Mouse (Mus musculus): ENCODE results near the gene Tenm2.

Tenm2 gene

DNA sequence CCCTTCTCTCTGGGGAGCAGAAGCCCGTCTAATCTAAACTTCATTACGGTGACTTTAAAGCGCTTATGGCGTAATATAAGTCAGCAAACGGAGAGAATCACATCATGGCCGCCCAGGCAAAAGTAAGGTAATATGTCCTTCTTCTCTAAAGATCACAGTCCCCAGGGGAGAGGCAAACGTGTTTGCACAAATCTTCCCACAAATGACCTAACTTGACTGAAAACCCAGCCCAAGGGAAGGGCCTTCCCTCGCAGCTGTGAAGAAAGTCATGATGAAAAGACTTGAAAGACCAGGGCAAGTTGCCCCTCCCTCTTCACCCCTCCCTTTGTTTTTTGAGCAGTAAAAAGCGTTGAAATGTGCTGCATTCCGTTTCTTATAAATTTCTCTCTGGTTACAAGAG is 971.9 kb downstream of the Tenm2 start:
- DNase-seq = no peak

DNA sequence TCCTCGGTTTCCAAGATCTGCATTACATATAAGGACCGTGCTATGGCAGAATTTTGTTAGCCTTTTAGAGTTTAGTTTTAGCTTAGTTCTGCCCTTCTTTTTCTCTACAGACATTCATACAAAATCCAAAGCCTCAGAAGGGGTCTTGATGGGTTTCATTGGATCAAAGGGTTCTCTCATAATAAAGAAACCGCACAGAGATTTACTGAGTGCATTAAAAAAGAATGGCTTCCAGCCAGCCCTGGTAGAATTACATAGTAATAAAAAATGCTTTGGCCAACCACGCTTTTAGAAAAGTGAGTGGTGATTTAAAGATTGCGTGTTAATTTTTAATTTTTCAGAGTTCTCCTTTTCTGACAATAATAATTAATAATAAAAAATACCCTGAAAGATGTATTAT is 978.6 kb downstream of the Tenm2 start:
- DNase-seq = no peak

DNA sequence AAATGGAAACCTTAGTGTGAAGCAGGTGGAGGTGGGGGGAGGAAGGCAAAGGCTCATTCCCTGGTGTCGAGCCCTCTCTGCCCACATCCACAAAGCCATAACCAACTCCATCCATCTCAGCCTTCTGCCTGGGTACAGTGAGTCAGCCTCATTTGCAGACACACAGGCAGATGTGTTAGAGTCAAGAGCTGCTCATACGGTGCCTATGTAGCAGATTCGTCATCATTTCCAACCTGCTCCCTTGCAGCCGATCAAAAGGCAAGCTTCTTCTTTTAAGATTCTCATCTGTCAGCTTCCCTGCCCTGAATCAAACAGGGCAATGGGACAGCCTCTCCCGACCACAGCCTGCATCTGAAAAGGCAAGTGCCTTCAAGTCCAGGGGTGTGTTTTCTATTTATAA is 979.0 kb downstream of the Tenm2 start:
- no peak for DNase-seq

DNA sequence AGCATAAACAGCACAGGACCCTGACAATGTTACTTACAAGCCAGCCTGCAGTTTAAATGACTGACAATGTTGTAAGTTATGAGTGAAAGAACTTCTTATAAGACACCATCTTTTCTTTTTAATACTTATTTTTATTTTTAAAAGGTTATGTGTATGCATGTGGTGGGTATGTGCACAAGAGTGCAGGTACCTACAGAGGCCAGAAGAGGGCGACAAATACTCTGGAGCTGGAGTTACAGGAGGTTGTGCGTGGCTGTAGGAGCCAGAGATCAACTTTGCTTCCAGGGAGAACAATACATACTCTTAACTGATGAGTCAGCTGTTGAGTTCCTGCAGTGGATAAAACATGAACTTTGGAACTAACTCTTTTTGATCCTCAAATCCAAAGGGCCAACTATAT is 981.7 kb downstream of the Tenm2 start:
- no peak for DNase-seq

DNA sequence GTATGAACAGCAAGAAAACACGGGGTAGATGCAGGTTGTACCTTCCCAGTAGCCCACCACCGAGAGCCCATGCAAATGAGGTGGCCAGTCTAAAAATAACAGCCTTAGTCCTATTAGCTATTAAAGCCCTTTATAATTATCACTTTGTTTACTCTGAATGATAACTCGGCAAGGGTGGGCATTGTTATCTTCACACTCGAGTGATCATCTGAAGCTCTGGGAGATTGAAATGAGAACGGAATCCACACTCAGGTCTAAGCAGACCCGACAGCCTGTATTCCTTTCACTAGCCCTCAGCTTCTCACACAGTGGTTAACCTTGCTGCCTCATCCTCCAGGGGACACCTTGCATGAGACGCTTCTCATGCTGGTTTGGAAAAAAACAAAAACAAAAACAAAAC is 985.7 kb downstream of the Tenm2 start:
- DNase-seq = no peak

DNA sequence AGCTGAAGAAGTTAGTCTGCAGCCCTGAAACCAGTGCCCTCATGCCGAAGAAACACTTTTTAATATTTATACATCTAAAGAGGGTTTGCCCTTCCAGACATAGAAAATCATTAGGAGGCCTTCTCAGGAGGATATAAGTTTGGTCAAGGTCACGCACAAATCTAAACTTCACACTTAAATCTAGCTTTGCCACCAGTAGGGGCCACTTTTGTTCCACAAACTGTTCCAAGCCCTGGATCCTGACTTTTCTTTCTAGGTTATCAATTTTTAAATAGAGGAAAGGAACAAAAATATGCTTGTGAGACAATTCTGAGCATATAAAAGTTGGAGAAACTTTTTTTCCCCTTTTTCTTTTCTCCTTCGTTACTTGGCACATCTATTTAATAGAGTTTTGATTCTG is 989.6 kb downstream of the Tenm2 start:
- no peak for DNase-seq

DNA sequence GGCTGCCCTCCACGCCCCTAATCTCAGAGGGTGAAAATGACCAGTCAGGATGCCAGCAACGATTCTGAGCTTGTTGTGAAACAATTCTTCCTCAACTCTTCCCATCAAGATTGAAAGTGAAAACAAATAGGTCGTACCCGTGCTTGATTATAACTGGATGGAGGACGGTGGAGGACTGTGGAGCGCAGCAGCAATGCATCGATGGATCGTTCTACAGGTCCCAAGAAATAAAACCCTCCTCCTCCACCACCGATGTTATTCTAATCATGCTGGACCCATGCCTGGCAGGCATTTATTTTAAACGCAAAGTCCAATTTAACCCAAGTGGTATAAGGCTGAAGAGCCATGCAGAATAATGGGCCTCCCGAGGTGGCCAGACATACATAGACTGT is 991.3 kb downstream of the Tenm2 start:
- no peak for DNase-seq

DNA sequence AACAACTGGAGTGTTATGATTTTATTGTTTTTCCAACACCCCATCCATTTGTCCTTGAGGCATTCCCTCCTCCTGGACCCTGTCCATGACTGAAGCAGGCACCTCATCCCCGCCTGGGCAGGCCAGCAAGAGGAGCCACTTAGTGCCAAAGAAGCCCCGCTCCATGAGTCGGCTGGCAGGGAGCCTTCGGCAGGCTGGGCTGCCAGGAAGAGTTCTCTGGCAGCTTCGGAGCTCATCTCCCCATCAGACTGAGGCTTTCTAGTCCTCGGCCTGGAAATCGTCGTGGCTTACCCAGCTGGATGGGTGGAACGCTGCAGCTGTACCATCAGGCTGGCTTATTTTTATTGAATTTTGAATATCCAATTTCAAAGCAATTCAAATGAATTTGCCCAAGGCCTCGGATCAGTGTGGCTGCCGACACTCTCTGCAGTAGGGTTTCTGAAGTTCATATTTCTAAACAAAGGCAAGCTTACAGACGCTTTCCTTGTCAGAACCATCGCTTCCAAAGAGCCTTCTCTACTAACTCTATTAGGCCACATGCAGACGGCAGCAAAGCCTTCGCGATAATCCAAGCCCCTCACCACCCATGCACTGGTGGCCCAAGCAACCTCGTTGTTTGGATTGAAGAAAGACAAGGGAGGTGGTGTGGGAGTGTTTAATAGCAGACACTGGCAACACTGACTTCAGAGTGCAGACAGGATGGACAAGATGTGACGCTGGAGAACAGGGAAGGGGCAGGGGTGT is 991.8 kb downstream of the Tenm2 start:
- DNase-seq = peak; percentile 41 to 44

DNA sequence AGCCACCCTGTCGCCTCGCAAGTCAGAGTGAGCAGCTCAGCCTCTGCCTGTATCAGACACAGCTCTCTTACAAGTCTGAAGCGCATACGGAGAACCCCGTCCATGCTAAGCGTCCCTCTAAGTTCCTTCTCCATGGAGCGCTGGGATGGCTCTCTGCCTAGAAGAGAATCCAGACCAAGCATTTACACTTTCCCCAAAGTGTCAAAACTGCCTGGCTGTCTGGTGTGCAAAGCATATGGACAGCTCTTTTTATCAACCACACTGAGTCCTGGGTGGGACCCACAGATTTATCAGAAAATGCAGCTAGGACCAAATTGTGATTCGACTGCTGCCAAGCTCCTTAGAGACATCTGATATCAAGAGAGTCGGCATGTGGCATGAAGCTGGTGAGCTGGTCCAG is 996.9 kb downstream of the Tenm2 start:
- no peak for DNase-seq

DNA sequence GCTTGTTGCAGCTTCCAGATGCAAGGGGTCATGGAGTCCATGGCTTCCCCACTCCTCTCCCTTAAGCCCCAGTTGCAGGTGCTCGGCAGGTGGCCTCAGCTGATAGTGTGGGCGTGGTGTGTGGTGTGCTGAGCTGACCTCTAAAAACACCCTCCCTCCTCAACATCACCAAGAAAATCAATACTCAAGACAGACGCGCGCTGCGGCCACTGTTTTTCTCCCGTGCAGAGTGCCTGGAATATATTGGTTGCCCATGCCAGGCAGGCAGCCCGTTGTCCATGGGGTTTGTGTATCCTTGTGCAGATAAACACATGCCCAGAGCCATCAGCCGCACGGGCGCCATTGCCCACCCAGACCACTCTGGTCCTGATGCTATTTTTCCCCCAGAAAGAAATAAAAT is 1007.1 kb downstream of the Tenm2 start:
- no peak for DNase-seq

DNA sequence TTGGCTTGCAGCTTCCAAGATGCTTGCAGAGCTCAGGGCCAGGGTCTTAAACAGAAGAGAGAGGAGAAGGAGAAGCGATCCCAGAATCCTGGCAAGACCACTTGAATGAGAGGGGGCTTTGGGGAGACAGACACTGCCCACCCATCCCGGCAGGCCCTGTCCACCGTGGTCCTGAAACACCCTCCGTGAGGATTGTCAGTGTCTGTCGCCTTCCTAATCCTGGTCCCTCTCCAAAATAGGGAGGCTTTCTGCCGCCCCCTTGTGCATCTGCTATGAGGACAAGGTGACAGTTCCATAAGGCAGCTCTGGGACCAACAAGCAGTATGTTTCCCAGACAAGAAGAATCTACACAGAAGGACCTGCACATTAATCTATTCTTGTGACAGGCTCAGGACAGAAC is 1007.6 kb downstream of the Tenm2 start:
- DNase-seq = no peak

DNA sequence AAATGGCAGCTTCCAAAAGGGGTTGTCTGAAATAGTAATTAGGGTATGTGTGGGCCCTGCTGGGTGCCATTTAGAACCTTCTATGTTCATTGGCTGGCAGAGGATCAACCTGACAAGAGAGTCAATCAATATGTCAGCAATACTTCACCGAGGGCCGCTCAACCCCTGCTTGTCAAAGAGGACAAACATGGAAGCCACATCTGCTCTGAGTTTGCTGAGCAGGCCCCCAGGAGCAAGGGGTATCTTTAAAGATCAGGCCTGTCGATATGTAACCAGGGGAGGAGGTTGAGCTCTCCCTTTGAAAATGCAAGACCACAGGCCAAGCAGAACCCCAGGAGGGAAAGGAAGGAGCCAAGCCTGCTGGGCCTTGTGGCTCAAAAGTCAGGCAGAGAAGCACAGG is 1009.7 kb downstream of the Tenm2 start:
- no peak for DNase-seq

DNA sequence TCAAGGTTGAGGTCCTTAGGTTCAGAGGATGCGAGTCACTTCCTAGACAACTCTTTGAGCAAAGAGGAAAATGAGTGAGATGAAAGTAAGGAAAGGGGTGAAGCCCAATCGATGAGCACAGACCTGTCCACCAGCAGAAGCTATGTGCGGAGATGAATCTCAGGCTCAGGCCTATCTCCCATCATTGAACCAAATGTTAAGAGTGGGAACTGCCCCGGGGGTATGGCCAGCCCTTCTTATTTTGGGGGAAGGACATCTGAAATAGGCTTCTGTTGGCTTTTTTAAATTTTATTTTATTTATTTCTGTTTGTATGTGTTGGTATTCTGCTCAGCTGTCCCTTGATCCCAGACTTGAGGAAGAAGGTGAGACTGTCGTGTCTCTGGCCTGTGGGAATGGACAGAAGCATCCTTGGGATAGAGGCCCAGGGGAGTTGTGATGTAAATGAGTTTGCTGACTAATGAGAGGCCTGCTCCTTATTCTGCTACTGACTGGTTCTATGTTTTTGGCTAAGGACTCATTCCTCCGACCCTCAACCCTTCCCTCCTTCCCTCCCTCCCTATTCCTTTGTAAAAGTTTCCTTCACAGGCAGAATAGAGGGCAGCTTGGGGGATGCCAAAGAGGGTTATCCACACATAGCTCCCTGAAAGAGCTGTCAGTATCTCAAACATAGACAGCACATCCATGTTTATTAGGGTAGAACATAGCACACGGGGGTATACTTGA is 1011.9 kb downstream of the Tenm2 start:
- DNase-seq = no peak

DNA sequence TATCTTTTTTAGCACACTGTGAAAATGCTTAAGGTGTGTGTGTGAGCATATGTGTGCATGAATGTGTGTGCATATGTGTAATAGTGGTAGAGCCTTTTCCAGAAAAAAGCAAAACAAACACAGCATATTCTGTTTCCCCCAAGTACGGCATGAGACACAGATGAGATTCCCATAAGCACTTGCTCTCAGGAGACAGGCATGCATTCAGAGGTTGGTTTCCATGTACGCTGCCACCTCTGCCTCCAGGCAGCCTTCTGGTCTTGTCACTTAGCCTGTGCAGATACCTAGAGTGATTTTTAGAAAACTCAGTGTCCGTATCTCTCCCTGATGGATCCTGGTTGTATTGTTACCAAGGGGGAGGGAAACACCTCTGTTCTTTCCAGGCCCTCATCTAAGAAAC is 1013.7 kb downstream of the Tenm2 start:
- DNase-seq = no peak

DNA sequence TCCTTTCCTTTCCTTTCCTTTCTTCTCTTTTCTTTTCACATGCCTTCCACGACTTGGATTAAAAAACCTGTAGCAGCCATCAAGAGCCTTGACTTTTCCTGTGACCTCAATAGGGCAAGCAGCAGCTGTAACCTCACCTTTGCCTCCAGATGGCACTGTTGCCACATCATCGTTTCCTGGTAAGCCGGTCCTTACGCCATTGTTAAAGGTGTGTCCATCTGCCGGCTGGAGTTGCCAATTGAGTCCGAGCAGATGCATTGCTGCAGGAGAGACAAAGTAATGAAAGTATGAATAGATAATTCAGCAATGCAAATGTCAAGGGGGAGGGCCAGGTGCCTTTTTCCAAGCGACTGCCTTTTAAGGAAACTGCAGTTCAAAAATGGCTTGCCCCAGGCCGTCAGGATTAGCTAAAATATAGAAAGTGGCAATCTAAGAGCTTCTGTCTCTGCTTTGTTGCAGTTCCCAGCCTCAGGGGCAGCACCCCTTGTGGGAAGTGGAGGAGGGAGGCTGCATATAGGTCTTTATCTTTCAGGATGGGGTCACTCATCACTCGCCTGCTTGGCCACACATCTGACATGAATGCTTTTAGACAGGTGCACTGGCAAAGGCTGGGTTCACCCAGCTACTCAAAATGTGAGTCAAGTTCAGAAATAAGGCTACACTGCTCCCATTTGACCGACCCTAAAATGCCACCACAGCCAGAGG is 1014.3 kb downstream of the Tenm2 start:
- DNase-seq = peak; percentile 86 to 89

DNA sequence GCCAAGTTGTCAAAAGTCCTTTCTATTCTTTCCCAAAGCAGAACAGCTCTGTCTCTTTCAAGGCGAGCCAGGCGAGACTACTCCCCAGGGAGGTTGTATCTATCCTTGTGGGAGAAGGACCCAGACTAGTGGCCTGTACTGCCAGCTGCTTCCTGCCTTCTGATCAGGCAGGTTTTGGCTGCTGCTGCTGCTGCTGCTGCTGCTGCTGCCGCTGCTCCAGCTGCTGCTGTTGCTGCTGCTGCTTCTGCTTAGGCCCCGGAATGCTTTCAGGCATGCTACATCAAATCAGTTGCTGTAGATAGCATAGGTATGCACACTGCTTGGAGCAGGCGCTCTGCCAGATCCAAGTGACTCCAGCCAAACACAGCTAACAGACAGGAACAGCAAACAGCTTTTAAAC is 1015.1 kb downstream of the Tenm2 start:
- DNase-seq = no peak

DNA sequence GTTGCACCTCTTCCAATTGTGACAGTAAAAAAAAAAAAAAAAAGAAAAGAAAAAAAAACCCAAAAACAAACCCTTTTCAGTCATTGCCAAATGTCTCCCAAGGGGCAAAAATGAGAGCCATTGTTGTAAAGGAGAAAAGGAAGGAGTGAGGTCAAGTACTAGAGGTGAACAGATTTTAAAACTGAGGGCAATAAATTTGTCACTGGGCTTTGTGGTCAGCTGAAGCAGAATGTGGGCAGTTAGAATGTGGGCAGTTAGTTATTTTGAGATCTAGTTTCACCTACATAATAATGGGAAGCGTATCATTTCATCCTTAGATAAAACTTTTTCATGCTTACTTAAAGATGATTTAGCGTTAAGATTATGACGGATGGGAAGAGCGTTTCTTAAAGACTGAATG is 1016.2 kb downstream of the Tenm2 start:
- no peak for DNase-seq

DNA sequence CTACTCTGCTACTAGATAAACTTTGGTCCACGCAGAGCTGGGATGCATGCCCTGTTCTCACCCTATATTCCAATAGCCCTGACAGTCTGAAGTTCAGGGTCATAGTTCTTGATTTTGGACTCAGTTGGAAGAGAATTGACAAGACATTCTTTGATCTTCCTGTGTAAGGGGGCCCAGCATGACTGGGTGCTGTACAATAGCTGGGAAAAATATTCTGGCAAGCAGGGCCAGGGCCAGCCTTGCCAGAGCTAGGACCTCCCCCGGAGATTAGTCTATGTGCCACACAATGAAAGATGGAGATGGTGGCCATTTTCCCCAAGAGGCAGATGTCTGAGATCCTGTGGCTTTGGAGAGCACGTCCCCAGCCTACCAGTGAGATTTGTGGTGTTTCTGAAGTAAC is 1021.2 kb downstream of the Tenm2 start:
- no peak for DNase-seq

DNA sequence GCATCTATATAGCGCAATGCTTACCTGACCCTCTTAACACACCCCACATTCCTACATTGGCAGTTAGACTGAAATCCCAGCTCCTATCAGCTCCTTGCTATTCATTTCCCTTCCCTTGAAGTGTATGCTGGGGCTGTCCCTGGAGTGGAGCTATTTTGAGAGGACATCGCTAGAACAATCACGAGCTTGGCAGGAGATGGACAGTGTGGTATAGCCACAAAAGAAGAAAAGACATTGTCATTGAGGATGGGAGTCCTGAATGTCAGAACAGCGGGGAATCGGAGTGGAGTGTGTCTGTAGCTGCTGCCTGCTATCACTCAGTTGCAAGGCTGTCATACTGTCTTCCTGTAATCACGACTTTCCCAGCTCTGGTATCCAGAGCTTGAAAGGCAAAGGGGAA is 1031.4 kb downstream of the Tenm2 start:
- DNase-seq = no peak

DNA sequence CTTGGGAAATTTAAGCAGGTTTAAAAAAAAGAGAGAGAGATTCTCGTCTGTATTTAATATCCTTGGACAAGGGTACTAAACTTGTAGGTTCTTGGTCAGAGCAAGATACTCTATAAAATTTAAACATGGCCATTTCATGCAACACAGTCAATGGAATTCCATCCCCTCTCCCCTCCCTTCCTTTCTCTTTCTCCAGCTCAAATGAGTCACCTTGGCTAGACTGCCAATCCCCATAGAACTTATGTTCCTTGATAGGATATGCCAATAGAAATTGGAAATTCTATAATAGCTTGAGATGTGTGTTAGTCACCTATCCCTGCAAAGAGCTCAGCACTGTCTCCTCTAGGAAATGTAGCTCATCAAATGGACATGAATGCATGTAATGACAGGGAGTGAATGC is 1031.9 kb downstream of the Tenm2 start:
- DNase-seq = no peak

DNA sequence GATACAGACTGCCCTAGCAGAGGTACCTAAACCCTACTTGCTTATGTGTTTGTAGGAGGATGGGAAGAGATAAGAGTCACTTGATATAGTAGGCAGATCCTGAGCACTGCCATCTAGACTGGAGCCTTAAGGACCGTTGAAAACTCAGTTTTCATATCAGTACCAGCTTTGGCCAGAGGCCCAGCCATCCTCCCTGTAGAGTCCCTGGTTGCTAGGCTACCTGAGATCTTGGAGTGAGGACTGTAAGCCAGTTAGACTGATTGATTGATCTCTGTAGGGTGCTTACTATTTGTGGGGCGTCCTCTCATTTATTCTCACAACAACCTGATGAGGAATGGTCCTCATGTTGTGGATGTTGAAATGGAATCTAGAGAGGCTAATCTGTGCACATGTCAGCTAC is 1041.4 kb downstream of the Tenm2 start:
- DNase-seq = no peak

DNA sequence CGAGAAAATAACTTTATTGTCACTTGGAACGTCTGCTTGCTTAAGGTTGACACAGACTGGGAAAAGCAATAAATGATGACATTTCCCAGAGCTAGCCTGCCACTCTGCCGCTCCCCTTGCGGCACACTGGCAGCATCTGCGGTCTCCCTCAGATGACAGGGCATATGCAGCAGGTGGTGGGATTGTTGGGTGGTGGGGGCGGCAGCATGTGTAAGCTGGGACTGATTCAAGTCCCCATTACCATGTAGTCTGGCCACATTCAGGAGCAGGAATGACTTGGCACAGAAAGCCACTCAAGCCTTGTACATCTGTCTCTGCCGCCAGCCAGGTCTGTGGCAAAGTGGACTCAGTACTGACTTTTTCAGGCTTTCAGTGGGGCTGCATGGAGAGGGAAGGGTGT is 1059.7 kb downstream of the Tenm2 start:
- DNase-seq = no peak

DNA sequence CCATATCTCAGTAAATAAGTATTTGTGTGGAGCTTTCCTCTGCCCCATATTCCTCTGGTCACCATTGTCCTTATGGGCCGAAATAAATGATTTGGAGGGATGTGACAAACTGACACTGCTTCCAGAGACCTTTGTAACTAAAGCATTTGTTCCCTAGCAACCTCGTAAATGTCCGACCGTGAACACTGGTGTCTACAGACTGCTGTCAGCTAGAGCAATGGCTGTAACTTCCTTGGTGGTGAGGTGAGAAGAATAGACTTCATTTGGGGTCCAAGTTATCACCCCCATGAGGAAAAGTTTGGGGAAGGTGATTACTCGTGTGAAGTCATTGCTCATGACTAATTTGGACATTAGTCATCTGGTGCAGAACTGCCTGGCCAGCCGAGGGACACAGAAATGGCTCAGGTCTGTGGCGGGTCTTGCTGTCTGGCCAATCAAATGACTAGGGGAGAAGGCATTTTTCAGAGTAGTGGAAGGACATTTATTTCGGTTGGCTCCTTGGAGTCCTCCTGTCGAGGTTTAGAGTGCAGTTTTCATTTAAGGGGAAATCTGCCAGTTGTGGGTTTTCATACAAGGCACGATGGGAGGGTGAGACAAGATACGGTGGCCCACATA is 1062.6 kb downstream of the Tenm2 start:
- DNase-seq = no peak

DNA sequence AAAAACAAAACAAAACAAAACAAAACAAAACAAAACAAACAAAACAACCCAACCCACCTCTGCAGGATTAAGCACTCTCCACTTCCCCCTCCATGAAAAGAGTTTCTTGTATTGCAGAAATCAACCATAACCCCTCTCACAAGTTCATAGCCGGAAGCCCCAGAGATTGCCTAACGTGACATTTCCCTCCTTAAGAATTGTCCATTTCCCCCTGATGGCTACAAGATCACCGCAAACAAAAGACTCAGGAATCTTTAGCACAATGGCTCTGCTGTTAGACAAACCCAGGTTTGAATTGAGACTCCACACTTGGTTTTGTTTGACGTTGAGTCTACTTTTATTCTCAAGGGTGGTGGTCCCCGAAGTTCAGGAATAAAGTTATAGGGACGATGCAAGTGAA is 1063.2 kb downstream of the Tenm2 start:
- no peak for DNase-seq
